Mouse (Mus musculus) heart, embryonic 16.5 days (tissue): ENCODE data around the gene Tomt. TPM values are rescaled to one million over a fixed set of nuclear protein-coding genes. Genes with fewer than 3 reads are reported as not detected.
A peak's percentile ranks its signal among the peaks of the same experiment; 100 is the strongest.

Experiments
- ATAC-seq: fragments of 200-750 bp; cut with Nextera tagmentation; replicated peaks from 2 replicates; pipeline ENCODE4 v1.8.0; 2017; ENCODE audit warnings: moderate number of reproducible peaks; ENCODE audit not compliant: insufficient read depth, low FRiP score; ENCODE audit errors: extremely low read depth
- H3K27ac ChIP-seq: fragments of 300-500 bp; sonication (generic); 2 replicates; pipeline ENCODE4 v1.5.1; 2014; ENCODE audit warnings: mild to moderate bottlenecking, low read length, control low read depth, moderate library complexity
- H3K27me3 ChIP-seq: fragments of 300-500 bp; sonication (generic); 2 replicates; pipeline ENCODE4 v1.6.1; 2014; ENCODE audit warnings: low read length, mixed read lengths; ENCODE audit not compliant: control insufficient read depth, insufficient read depth
- H3K36me3 ChIP-seq: fragments of 300-500 bp; sonication (generic); 2 replicates; pipeline ENCODE4 v1.6.1; 2014; ENCODE audit not compliant: control insufficient read depth, insufficient read depth
- H3K4me1 ChIP-seq: fragments of 300-500 bp; sonication (generic); 2 replicates; pipeline ENCODE4 v1.6.1; 2014; ENCODE audit warnings: low read length, mixed read lengths; ENCODE audit not compliant: control insufficient read depth, insufficient read depth
- H3K4me2 ChIP-seq: fragments of 300-500 bp; sonication (generic); 2 replicates; pipeline ENCODE4 v1.6.1; 2014; ENCODE audit warnings: low read depth, mild to moderate bottlenecking, control low read depth, low read length
- H3K4me3 ChIP-seq: fragments of 300-500 bp; sonication (generic); 2 replicates; pipeline ENCODE4 v1.5.1; 2014; ENCODE audit warnings: mild to moderate bottlenecking, control low read depth, low read length
- H3K9ac ChIP-seq: fragments of 300-500 bp; sonication (generic); 2 replicates; pipeline ENCODE4 v1.6.1; 2014; ENCODE audit warnings: low read length, control low read depth
- H3K9me3 ChIP-seq: fragments of 300-500 bp; sonication (generic); replicated peaks from 2 replicates; pipeline ENCODE4 v1.6.1; 2016; ENCODE audit warnings: low read length; ENCODE audit not compliant: control insufficient read depth
- WGBS: fragments of 180-500 bp; shearing (Covaris S2); extraction: QIAGEN DNeasy Blood & Tissue Kit; methylation state at CpG from one replicate; pipeline ENCODE4 v1.1.7; 2014; 5-methylcytosine and 5-hydroxymethylcytosine counted together
- polyA plus RNA-seq: library from polyadenylated mRNA; unstranded; fragments of >200 nt; fragmentation: Nextera tagmentation; extraction: Ambion mirVana; gene quantifications from 2 replicates; pipeline ENCODE4 v1.2.1, GENCODE M21; 2015

The Tomt gene
- polyA plus RNA-seq, 1 experiment from 2014 or later: not detected

GRCm38 (mm10) chr7:101911982-101912381 is 5.8 kb upstream of the Tomt start:
- H3K4me3 ChIP-seq: no peak overlapping the region
- no peak overlapping the region for H3K27ac ChIP-seq
- no peak overlapping the region for H3K4me2 ChIP-seq
- WGBS: 63% methylated on average over 3 of the region's 3 CpGs
- no peak for ATAC-seq
- H3K4me1 ChIP-seq: peaks cover 4% of the 10 kb centered on the region; the same call in 1 of the 2 replicates
- no peak overlapping the region for H3K9ac ChIP-seq
- no peaks in the 10 kb centered on the region for H3K27me3 ChIP-seq
- H3K9me3 ChIP-seq: no peaks in the 10 kb centered on the region
- peaks cover 38% of the 10 kb centered on the region for H3K36me3 ChIP-seq

DNA sequence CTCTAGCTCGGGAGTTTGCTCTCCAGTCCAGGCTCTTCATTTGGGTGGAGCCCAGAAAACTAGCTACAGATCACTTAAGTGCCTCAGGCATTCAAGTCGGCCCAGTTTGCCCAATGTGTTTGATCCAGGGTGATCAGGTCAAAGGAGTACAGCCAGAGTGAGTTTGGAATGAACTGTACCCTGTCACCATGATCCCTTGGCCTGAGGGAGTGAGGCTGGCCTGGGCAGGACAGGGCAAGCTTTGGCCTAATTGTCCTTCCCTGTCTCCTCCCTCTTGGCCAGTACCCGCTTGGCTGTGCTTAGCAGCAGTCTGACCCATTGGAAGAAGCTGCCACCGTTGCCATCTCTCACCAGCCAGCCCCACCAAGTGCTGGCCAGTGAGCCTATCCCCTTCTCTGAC is 4.0 kb upstream of the Tomt start:
- H3K4me2 ChIP-seq: no peak overlapping the region
- H3K36me3 ChIP-seq: peaks cover 38% of the 10 kb centered on the region
- no peak overlapping the region for H3K27ac ChIP-seq
- peaks cover 11% of the 10 kb centered on the region for H3K4me1 ChIP-seq
- no peaks in the 10 kb centered on the region for H3K27me3 ChIP-seq
- 79% methylated on average over 4 of the region's 4 CpGs for WGBS
- ATAC-seq: no peak
- H3K4me3 ChIP-seq: no peak overlapping the region
- no peaks in the 10 kb centered on the region for H3K9me3 ChIP-seq
- H3K9ac ChIP-seq: no peak overlapping the region

GRCm38 (mm10) chr7:101908367-101908766 is 2.2 kb upstream of the Tomt start:
- 55% methylated on average over 4 of the region's 4 CpGs for WGBS
- no peaks in the 10 kb centered on the region for H3K9me3 ChIP-seq
- no peak overlapping the region for H3K27ac ChIP-seq
- H3K4me1 ChIP-seq: peaks cover 15% of the 10 kb centered on the region
- H3K36me3 ChIP-seq: peaks cover 28% of the 10 kb centered on the region
- no peak overlapping the region for H3K4me2 ChIP-seq
- H3K4me3 ChIP-seq: no peak overlapping the region
- no peak for ATAC-seq
- H3K9ac ChIP-seq: no peak overlapping the region
- H3K27me3 ChIP-seq: no peaks in the 10 kb centered on the region

DNA sequence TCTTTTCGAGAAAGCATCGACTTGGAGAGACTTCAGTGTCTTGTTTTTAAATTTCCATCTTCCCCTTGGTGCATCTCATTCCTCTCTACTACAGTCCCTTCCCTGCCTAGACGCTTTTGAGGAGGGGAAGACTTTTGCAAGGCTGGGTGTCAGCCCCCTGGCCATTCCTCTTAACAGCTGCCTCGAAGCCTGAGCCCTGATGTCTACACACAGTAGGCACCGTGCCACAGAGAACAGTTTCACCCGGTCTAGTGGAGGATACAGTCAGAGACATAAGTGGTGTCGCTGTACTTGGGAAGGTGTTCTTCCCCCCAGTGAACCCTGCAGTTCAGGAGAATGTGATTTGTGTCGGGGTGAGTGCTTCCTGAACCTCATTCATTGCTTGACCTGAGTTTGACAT is 537 bp upstream of the Tomt start:
- 53% methylated on average over 8 of the region's 8 CpGs for WGBS
- ATAC-seq: no peak
- H3K27ac ChIP-seq: peak overlapping the region; percentile 6; the same call in 1 of the 2 replicates

DNA sequence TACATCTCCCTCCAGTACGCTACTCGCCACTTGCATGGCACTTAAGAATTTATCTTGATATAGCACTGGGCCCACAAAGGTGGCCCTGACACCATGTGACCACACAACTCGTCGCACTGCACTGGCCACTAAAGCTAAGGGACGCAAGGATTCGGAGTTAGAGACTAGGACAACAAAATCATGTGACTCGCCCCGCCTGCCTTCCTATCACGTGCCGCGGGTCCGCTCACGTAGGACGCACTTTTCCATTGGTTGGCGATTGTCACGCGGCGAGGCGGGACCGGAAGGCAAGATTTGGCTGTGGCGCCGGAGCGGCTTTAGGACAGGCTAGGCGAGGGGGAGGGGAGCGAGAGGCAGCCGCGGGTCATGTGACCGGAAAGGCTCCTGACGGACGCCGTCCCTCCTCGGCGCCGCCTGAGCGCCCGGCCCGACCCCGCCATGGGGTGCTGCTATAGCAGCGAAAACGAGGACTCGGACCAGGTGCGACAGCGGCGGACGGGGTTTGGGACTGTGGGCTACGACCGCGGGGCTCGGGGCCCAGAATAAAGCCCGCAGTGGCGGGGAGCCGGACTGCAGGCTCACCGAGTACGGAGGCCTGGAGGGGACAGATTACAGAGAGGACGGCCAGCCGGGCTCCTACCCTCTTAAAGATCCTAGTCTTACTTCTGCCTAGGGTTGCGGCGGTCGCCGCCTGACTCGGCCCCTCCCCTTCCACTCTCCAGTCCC is 435 bp downstream of the Tomt start, which contains the start of gene Lamtor1:
Lamtor1 (plus strand) TSS at position 344 of the 726 bp plus-strand sequence.
- Histone ChIP-seq H3K27me3 (no peaks in the 10 kb centered on the region), H3K27ac (peak within 1 kb of the TSS; percentile 98), H3K4me1 (peaks cover 15% of the 10 kb centered on the region), H3K4me2 (peak within 1 kb of the TSS; percentile 83), H3K4me3 (peak within 1 kb of the TSS; percentile 86), H3K9me3 (no peaks in the 10 kb centered on the region; the same call in 1 of the 2 replicates), H3K36me3 (peaks cover 9% of the 10 kb centered on the region; the same call in 1 of the 2 replicates), H3K9ac (peak within 1 kb of the TSS; percentile 94)
- WGBS: under 1% methylated on average over 61 of the region's 61 CpGs
- peak; percentile 99 for ATAC-seq

More for the DNA sequence above, 537 bp upstream of the Tomt start:
- H3K9ac ChIP-seq: peak overlapping the region; percentile 94
- H3K36me3 ChIP-seq: peaks cover 12% of the 10 kb centered on the region
- H3K4me3 ChIP-seq: peak overlapping the region; percentile 86
- peak overlapping the region; percentile 61 for H3K4me2 ChIP-seq
- H3K9me3 ChIP-seq: no peaks in the 10 kb centered on the region; the same call in 1 of the 2 replicates
- H3K4me1 ChIP-seq: peaks cover 15% of the 10 kb centered on the region
- H3K27me3 ChIP-seq: no peaks in the 10 kb centered on the region

DNA sequence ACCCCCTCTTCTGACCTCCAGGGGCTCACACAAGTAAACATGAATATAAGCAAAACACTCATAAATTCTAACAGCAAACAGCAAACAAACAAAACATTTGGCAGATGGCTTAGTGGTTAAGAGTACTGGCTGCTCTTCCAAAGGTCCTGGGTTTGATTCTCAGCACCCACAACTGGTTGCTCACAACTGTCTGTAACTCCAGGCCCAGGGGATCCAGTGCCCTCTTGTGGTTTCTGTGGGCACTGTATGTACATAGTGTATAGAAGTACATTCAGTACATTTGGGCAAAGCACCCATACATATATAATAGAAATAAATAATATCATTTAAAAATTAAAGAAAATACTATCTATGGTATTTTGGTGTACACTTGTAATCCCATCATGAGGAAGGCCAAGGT is 3.3 kb downstream of the Tomt start:
- H3K4me2 ChIP-seq: no peak overlapping the region
- H3K27ac ChIP-seq: no peak overlapping the region
- no peak for ATAC-seq
- no peak overlapping the region for H3K9ac ChIP-seq
- H3K4me3 ChIP-seq: no peak overlapping the region
- H3K9me3 ChIP-seq: no peaks in the 10 kb centered on the region; the same call in 1 of the 2 replicates
- H3K4me1 ChIP-seq: peaks cover 15% of the 10 kb centered on the region
- no peaks in the 10 kb centered on the region for H3K27me3 ChIP-seq
- H3K36me3 ChIP-seq: no peaks in the 10 kb centered on the region

DNA sequence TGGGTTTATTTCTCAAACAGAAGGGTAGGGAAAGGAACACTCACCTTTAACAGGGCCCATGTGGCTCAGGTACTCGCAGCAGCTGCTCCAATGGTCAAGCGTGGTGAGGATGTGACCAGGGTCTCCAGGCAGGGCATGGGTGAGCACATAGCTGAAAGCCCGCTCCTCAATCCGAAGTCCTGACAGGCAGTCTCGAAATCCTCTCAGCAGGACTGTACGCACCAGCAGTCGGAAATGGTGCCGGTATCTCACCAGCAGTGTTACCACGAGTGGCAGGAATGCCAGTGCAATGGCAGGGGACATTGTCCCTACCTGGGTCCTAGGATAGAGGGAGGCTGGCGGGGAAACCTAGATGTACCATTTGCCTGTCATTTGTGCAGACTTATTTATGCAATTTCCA is 4.2 kb downstream of the Tomt start:
- WGBS: 94% methylated on average over 10 of the region's 10 CpGs
- no peak for ATAC-seq
- H3K27ac ChIP-seq: no peak overlapping the region

DNA sequence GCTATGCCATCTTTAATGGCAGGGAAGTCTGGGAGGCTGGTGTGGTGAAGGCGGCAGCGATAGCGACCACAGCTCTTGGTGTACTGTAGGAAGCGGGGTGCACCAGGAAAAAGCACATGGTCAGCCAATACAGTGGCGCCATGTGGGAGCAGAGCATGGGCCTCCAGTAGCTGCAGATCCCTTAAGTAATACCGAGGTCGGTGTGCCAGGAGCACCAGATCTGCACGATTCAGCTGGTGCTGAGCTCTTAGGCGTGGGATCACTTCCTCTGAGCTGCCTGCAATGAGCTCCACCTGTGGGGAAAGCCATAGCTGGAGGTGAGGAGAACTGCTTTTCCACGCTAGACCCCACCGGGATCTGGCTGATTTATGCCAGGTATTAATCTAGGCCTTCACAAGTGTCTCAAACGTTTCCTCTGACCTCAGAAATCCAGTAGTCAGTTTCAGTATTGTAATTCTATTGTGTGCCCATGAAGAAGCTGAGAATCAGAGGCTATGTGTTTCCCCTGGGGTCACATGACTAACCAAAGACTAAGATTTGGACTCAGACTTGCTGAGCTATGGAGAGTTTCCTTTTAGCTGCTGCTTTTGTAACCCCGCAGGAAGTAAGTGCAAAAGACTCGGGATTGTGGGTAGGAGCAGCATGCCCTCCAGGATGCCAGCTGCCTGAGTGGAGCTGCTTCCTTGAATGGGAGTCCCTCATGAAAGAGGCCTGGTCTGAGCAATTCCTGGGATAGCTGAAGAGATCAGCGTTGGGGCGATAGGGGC is 5.6 kb downstream of the Tomt start:
- Histone ChIP-seq H3K27ac (no peak overlapping the region), H3K27me3 (no peaks in the 10 kb centered on the region), H3K4me3 (no peak overlapping the region), H3K4me1 (peaks cover 10% of the 10 kb centered on the region), H3K4me2 (no peak overlapping the region), H3K9me3 (no peaks in the 10 kb centered on the region; the same call in 1 of the 2 replicates), H3K36me3 (no peaks in the 10 kb centered on the region), H3K9ac (no peak overlapping the region)
- WGBS: 88% methylated on average over 16 of the region's 16 CpGs
- ATAC-seq: no peak

More for the DNA sequence above, 4.2 kb downstream of the Tomt start:
- Histone ChIP-seq H3K27me3 (no peaks in the 10 kb centered on the region), H3K4me1 (peaks cover 15% of the 10 kb centered on the region), H3K4me2 (no peak overlapping the region), H3K9me3 (no peaks in the 10 kb centered on the region; the same call in 1 of the 2 replicates), H3K36me3 (no peaks in the 10 kb centered on the region), H3K4me3 (no peak overlapping the region), H3K9ac (no peak overlapping the region)
